Mouse (Mus musculus): ENCODE data around the gene Mgat4e. TPM values are rescaled to one million over a fixed set of nuclear protein-coding genes. Genes with fewer than 3 reads are reported as not detected.
A peak's percentile ranks its signal among the peaks of the same experiment; 100 is the strongest.

The Mgat4e gene
- polyA plus RNA-seq, 1 experiment from 2014 or later, result not detected

GRCm38 (mm10) chr1:134515891-134516290 is 33.6 kb downstream of the Mgat4e start:
- Histone ChIP-seq H3K4me2 (no peak overlapping the region), H3K4me3 (ENCODE audit: low read depth, low read length) (no peak overlapping the region), H3K9me3 (replicated peaks; ENCODE audit: control insufficient read depth, low read length) (no peaks in the 10 kb centered on the region), H3K4me1 (ENCODE audit: control insufficient read depth, insufficient read depth, low read length) (peaks cover 18% of the 10 kb centered on the region; the same call in 1 of the 2 replicates), H3K9ac (ENCODE audit: low read depth, low read length) (peak overlapping the region; percentile 43; the same call in 1 of the 2 replicates), H3K27ac (ENCODE audit: low read depth, low read length) (peak overlapping the region; percentile 66), H3K27me3 (ENCODE audit: control insufficient read depth, insufficient read depth, low read length) (peaks cover 26% of the 10 kb centered on the region), H3K36me3 (ENCODE audit: control insufficient read depth, insufficient read depth, low read length) (no peaks in the 10 kb centered on the region)
- WGBS (ENCODE audit: insufficient replicate concordance), result 74% methylated on average over 2 of the region's 2 CpGs
- no peak for ATAC-seq (replicated peaks; ENCODE audit: insufficient number of reproducible peaks, low FRiP score, low TSS enrichment)

GRCm38 (mm10) chr1:134513876-134514590 is 35.4 kb downstream of the Mgat4e start:
- Histone ChIP-seq H3K9me3 (replicated peaks; ENCODE audit: control insufficient read depth, low read length) (no peaks in the 10 kb centered on the region), H3K36me3 (ENCODE audit: control insufficient read depth, insufficient read depth, low read length) (no peaks in the 10 kb centered on the region), H3K27me3 (ENCODE audit: control insufficient read depth, insufficient read depth, low read length) (peaks cover 26% of the 10 kb centered on the region), H3K9ac (ENCODE audit: low read depth, low read length) (no peak overlapping the region), H3K4me2 (peak overlapping the region; percentile 93), H3K4me3 (ENCODE audit: low read depth, low read length) (peak overlapping the region; percentile 51), H3K27ac (ENCODE audit: low read depth, low read length) (no peak overlapping the region), H3K4me1 (ENCODE audit: control insufficient read depth, insufficient read depth, low read length) (peaks cover 15% of the 10 kb centered on the region; the same call in 1 of the 2 replicates)
- WGBS (ENCODE audit: insufficient replicate concordance), result 43% methylated on average over 16 of the region's 16 CpGs
- ATAC-seq (replicated peaks; ENCODE audit: insufficient number of reproducible peaks, low FRiP score, low TSS enrichment), result no peak

- WGBS (ENCODE audit: insufficient replicate concordance), result 3% methylated on average over 38 of the region's 38 CpGs
These were observed 36.1 kb downstream of the Mgat4e start for GRCm38 (mm10) chr1:134513312-134513860.

GRCm38 (mm10) chr1:134512584-134512983 is 36.9 kb downstream of the Mgat4e start:
- H3K4me3 ChIP-seq (ENCODE audit: low read depth, low read length), result peak overlapping the region; percentile 51; the same call in 1 of the 2 replicates
- WGBS (ENCODE audit: insufficient replicate concordance), result 63% methylated on average over 6 of the region's 6 CpGs

More at GRCm38 (mm10) chr1:134513312-134513860, 36.1 kb downstream of the Mgat4e start:
- Histone ChIP-seq H3K9ac (ENCODE audit: low read depth, low read length) (peak overlapping the region; percentile 66), H3K27me3 (ENCODE audit: control insufficient read depth, insufficient read depth, low read length) (peaks cover 26% of the 10 kb centered on the region), H3K4me2 (peak overlapping the region; percentile 93), H3K4me1 (ENCODE audit: control insufficient read depth, insufficient read depth, low read length) (peaks cover 15% of the 10 kb centered on the region; the same call in 1 of the 2 replicates), H3K27ac (ENCODE audit: low read depth, low read length) (no peak overlapping the region), H3K9me3 (replicated peaks; ENCODE audit: control insufficient read depth, low read length) (no peaks in the 10 kb centered on the region), H3K4me3 (ENCODE audit: low read depth, low read length) (peak overlapping the region; percentile 51), H3K36me3 (ENCODE audit: control insufficient read depth, insufficient read depth, low read length) (0 out of 2 replicates have a peak, but pooled peaks cover under 1% of the 10 kb centered on the region)
- no peak for ATAC-seq (replicated peaks; ENCODE audit: insufficient number of reproducible peaks, low FRiP score, low TSS enrichment)

GRCm38 (mm10) chr1:134512183-134512582 is 37.3 kb downstream of the Mgat4e start:
- H3K4me1 ChIP-seq (ENCODE audit: control insufficient read depth, insufficient read depth, low read length), result peaks cover 14% of the 10 kb centered on the region; the same call in 1 of the 2 replicates
- WGBS (ENCODE audit: insufficient replicate concordance), result 65% methylated on average over 4 of the region's 4 CpGs
- no peak overlapping the region for H3K4me3 ChIP-seq (ENCODE audit: low read depth, low read length)
- no peak overlapping the region for H3K27ac ChIP-seq (ENCODE audit: low read depth, low read length)
- H3K9ac ChIP-seq (ENCODE audit: low read depth, low read length), result no peak overlapping the region
- ATAC-seq (replicated peaks; ENCODE audit: insufficient number of reproducible peaks, low FRiP score, low TSS enrichment), result no peak
- peaks cover 26% of the 10 kb centered on the region for H3K27me3 ChIP-seq (ENCODE audit: control insufficient read depth, insufficient read depth, low read length)
- H3K4me2 ChIP-seq, result no peak overlapping the region
- H3K36me3 ChIP-seq (ENCODE audit: control insufficient read depth, insufficient read depth, low read length), result peaks cover 3% of the 10 kb centered on the region; the same call in 1 of the 2 replicates
- H3K9me3 ChIP-seq (replicated peaks; ENCODE audit: control insufficient read depth, low read length), result no peaks in the 10 kb centered on the region

More at GRCm38 (mm10) chr1:134512584-134512983, 36.9 kb downstream of the Mgat4e start:
- ATAC-seq (replicated peaks; ENCODE audit: insufficient number of reproducible peaks, low FRiP score, low TSS enrichment), result no peak
- Histone ChIP-seq H3K36me3 (ENCODE audit: control insufficient read depth, insufficient read depth, low read length) (peaks cover 3% of the 10 kb centered on the region; the same call in 1 of the 2 replicates), H3K27ac (ENCODE audit: low read depth, low read length) (no peak overlapping the region), H3K9ac (ENCODE audit: low read depth, low read length) (0 out of 2 replicates have a peak overlapping the region, but pooled peaks have one; percentile 66), H3K27me3 (ENCODE audit: control insufficient read depth, insufficient read depth, low read length) (peaks cover 26% of the 10 kb centered on the region), H3K9me3 (replicated peaks; ENCODE audit: control insufficient read depth, low read length) (no peaks in the 10 kb centered on the region), H3K4me1 (ENCODE audit: control insufficient read depth, insufficient read depth, low read length) (peaks cover 15% of the 10 kb centered on the region; the same call in 1 of the 2 replicates), H3K4me2 (peak overlapping the region; percentile 93)

GRCm38 (mm10) chr1:134510018-134510417 is 39.5 kb downstream of the Mgat4e start:
- no peak overlapping the region for H3K4me2 ChIP-seq
- no peak overlapping the region for H3K4me3 ChIP-seq (ENCODE audit: low read depth, low read length)
- peaks cover 8% of the 10 kb centered on the region; the same call in 1 of the 2 replicates for H3K36me3 ChIP-seq (ENCODE audit: control insufficient read depth, insufficient read depth, low read length)
- no peak overlapping the region for H3K27ac ChIP-seq (ENCODE audit: low read depth, low read length)
- 37% methylated on average over 7 of the region's 7 CpGs for WGBS (ENCODE audit: insufficient replicate concordance)
- H3K4me1 ChIP-seq (ENCODE audit: control insufficient read depth, insufficient read depth, low read length), result peaks cover 4% of the 10 kb centered on the region; the same call in 1 of the 2 replicates
- H3K9me3 ChIP-seq (replicated peaks; ENCODE audit: control insufficient read depth, low read length), result no peaks in the 10 kb centered on the region
- peaks cover 26% of the 10 kb centered on the region for H3K27me3 ChIP-seq (ENCODE audit: control insufficient read depth, insufficient read depth, low read length)
- no peak for ATAC-seq (replicated peaks; ENCODE audit: insufficient number of reproducible peaks, low FRiP score, low TSS enrichment)
- no peak overlapping the region for H3K9ac ChIP-seq (ENCODE audit: low read depth, low read length)

- Histone ChIP-seq H3K4me3 (ENCODE audit: low read depth, low read length) (no peak overlapping the region), H3K4me2 (no peak overlapping the region), H3K36me3 (ENCODE audit: control insufficient read depth, insufficient read depth, low read length) (peaks cover 12% of the 10 kb centered on the region), H3K9me3 (replicated peaks; ENCODE audit: control insufficient read depth, low read length) (no peaks in the 10 kb centered on the region), H3K27ac (ENCODE audit: low read depth, low read length) (no peak overlapping the region), H3K4me1 (ENCODE audit: control insufficient read depth, insufficient read depth, low read length) (no peaks in the 10 kb centered on the region), H3K9ac (ENCODE audit: low read depth, low read length) (no peak overlapping the region), H3K27me3 (ENCODE audit: control insufficient read depth, insufficient read depth, low read length) (no peaks in the 10 kb centered on the region)
- WGBS (ENCODE audit: insufficient replicate concordance), result 89% methylated on average over 8 of the region's 8 CpGs
- ATAC-seq (replicated peaks; ENCODE audit: insufficient number of reproducible peaks, low FRiP score, low TSS enrichment), result no peak
These were observed 43.3 kb downstream of the Mgat4e start for GRCm38 (mm10) chr1:134506201-134506600.

GRCm38 (mm10) chr1:134500916-134501315 is 48.6 kb downstream of the Mgat4e start:
- Histone ChIP-seq H3K9ac (ENCODE audit: low read depth, low read length) (no peak overlapping the region), H3K36me3 (ENCODE audit: control insufficient read depth, insufficient read depth, low read length) (peaks cover 5% of the 10 kb centered on the region; the same call in 1 of the 2 replicates), H3K27ac (ENCODE audit: low read depth, low read length) (no peak overlapping the region), H3K4me2 (no peak overlapping the region), H3K27me3 (ENCODE audit: control insufficient read depth, insufficient read depth, low read length) (no peaks in the 10 kb centered on the region), H3K4me3 (ENCODE audit: low read depth, low read length) (no peak overlapping the region), H3K4me1 (ENCODE audit: control insufficient read depth, insufficient read depth, low read length) (no peaks in the 10 kb centered on the region), H3K9me3 (replicated peaks; ENCODE audit: control insufficient read depth, low read length) (no peaks in the 10 kb centered on the region)
- WGBS (ENCODE audit: insufficient replicate concordance), result 88% methylated on average over 1 of the region's 1 CpGs
- no peak for ATAC-seq (replicated peaks; ENCODE audit: insufficient number of reproducible peaks, low FRiP score, low TSS enrichment)
